Mouse (Mus musculus): ENCODE results near the gene Plppr2. TPM values are rescaled to one million over a fixed set of nuclear protein-coding genes. Genes with fewer than 3 reads are reported as not detected.

The Plppr2 gene
- total RNA-seq (2022) = 10 to 100 TPM; 19.6 to 44.0 (median 32.1) TPM

DNA sequence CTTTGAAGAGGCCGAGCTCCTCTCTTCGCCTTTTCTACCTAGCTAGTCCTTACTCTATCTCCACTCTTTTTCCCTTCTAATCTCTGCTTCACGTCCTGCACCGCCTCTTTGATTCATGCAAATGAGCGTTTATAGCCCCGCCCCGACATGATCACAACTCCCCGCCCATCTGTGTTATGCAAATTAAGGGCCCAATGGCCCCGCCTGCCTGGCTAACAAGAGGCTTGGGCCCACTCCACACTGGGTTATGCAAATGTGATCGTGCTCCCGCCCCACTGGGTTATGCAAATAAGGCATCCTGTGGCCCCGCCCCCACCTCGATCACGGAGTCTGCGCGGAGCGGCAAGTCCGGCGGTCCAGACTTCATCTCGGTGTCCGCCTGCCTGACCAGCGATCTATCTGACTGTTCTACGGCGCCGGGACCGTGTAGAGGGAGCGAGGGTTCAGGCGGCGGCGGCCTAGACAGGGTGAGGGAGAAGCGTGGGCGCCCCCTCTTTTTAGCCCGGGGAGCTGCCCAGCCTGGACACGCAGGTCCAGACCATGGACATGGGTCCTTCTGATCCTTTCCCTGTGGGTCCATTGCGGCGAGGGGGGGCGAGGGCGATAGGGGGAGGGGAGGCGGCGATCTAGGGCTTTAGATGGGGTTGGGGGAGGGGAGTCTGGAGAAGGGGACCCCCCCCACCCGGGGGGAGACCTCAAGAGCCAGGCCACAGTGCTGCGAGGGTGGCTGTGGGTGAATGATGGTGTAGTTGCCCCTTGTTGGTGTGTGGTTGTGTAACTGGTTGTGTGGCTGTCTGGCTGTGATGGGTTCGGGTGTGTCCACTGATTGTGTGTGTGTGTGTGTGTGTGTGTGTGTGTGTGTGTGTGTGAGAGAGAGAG, at the start of gene Plppr2:
TSS of gene Plppr2 (plus strand) at position 342 of the 879 bp plus-strand sequence.
- DNase-seq = peak; percentile 99

- no peak for DNase-seq
Observed at GRCm38 (mm10) chr9:21889229-21889628, 47.6 kb upstream of the Plppr2 start.

DNA sequence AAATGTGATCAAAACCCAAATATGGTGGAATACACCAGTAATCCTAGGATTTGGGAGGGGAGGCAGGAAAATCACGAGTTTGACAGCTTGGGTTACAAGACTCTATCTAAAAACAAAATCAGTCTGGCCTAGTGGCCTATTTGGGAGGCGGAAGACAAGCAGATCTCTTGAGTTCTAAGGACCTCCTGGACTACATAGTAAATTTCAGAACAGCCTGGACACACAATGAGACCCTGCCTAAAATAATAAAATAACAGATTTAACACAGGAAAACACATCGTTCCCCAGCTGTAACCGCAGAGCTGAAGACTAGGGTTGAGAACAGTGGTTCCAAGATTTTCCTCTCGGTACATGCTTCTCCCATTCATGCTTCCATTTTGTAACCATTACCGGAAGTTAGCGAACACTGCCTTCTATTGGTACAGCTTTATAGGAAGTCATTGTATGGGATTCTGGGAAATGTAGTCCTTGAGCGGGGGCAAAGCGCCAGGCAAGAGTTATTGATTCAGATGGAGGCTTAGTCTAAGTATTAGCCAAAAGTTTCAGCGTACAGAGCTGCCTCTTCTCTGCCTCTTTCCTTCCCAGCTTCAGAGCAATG, 35.5 kb upstream of the Plppr2 start:
- peak; percentile 43 for DNase-seq

- DNase-seq = no peak
Observed at GRCm38 (mm10) chr9:21904031-21904430, 32.8 kb upstream of the Plppr2 start.

- no peak for DNase-seq
Observed at GRCm38 (mm10) chr9:21908216-21908615, 28.6 kb upstream of the Plppr2 start.

DNA sequence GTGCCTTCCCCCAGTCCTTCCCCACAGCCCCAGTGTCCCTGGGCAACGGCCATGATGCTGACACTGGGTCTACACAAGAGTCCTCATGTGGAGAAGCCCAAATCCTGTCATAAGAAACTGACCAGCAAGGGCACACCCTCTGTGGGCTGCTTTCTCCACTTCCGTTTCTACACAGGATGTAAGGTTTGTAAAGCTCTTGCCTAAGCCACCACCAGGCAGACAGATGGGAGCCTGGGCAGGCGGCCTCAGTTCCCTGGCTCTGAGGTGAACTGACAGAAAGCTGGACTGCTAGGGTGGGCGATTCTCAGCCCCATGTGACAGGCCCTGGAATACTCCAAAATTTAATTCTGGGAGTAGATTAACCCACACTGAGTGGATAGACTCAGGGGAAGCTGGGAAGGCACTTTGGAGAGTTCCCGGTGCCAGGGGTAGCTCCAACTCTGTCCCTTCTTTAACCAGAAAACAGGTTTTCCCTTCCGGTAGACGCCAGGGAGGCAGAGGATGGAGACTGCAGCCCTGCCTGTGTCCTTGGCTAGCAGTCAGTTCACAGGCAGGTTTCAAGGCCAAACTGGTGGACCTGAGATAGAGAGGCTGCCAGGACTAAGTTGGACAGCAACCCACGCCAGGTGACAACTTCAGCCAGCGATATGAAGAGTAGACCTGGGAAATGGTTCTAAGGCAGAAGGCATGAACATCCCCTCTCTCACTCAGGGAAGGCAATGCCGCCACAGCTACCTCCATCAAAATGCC, 27.2 kb upstream of the Plppr2 start:
- no peak for DNase-seq

DNA sequence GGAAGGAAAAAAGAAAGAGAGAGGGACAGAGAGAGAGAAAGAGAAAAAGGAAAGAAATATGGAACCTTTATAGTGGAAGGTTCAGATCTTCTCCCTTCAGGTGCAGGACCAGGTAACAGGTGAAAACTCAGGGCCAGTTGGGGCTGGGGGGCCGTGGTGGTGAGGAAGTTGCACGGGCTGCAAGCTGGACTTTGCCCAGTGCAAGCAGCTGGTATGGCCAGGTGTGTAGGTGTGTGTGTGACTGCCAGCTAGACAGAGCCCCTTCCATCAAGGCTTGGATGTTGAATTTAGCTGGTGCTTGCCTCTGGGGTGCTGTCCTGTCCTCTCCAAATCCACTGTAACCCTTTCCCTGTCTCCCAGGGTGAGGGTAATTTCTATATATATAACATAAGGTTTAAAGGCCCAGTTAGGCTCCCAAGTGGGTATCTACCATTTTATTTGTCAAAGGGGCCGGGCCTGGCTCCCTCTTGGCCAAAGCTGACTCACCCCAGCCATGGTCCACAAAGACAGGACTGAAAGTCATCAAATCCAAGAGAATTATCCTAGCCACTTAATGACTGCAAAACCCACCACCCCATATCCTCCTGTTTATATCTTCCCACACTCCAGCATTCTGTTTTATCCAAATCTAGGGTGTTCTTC, 19.9 kb upstream of the Plppr2 start:
- no peak for DNase-seq

- DNase-seq = no peak
Observed at GRCm38 (mm10) chr9:21917493-21918034, 19.3 kb upstream of the Plppr2 start.

DNA sequence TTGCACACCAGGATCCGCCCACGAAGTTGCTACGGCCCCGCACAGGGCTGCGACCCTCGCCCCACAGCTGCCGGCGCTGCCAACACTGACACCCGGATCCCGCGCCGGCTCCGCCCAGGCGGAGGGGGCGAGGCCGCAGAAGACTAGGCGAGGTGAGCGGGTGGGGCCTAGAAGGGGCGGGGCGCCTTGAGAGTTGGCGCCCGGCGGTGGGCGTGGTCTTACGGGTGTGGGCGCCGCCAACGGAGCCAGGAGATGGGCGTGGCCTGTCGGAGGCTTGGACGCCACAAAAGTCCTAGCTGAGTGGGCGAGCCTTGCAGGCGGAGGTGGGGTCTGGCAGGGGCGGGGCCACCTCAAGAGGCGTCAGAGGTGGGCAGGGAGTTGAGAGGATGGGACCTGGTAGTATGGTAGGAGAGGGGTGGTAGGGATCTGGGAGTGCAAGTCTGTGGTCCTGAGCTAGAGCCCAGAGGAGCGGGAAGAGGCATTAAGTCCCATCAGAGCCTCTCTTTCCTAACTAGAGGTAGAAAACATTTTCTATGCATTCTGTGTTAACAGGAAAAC, 18.7 kb upstream of the Plppr2 start, which contains the start of gene Rab3d:
TSS of gene Rab3d (minus strand) at position 158 of the 558 bp plus-strand sequence.
- DNase-seq = peak; percentile 95

DNA sequence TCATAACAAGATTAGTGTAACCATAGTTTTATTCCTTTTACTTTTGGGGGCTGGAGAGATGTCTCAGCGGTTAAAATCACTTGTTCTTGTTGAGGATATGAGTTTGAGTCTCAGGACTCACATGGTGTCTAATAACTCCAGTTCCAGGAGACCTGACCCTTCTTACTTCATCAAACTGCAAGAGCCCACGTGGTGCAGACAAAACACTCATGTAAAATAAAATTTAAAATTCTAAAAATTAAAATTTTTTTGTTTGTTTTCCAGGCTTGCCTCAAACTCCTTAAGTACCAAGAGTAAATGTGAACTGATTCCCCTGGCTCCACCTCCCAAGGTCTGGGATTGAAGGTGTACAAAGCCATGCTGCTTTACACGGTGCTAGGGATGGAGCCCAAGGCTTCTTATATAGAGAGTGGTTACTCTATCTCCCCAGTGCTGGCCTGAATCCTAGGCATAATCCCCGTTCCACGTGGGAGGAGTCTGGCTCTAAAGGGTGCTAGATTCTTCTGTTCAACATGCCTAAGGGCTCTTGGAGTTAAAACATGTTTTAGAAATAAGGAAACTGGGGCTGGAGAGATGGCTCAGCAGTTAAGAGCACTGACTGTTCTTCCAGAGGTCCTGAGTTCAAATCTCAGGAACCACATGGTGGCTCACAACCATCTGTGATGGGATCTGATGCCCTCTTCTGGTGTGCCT, 18.0 kb upstream of the Plppr2 start:
- DNase-seq = no peak

GRCm38 (mm10) chr9:21923036-21923435, 13.8 kb upstream of the Plppr2 start:
- no peak for DNase-seq

DNA sequence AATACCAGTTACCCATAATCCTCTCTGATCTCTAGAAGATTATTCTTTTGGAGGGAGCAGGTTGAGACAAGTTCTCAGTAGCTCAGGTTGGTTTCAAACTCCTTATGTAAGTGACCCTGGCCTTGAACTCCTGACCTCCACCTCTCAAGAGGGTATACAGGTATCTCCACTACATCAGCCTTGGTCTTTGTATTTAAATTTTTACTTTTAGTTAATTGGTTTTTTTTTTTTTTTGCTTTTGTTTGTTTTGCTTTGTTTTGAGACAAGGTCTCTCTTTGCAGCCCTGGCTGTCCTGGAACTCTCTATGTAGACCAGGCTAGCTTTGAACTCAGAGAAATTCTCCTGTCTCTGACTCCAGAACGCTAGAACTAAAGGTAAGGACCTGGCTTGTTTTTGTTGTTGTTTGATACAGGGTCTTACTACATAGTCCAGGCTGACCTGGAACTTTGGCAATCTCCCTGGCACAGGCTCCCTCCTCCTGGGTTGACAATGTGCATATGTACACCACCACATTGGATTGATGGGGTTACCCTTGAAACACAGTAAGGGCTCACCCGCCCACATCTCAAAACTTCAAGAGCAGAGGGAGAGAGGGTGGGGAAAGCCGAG, 13.2 kb upstream of the Plppr2 start:
- no peak for DNase-seq

DNA sequence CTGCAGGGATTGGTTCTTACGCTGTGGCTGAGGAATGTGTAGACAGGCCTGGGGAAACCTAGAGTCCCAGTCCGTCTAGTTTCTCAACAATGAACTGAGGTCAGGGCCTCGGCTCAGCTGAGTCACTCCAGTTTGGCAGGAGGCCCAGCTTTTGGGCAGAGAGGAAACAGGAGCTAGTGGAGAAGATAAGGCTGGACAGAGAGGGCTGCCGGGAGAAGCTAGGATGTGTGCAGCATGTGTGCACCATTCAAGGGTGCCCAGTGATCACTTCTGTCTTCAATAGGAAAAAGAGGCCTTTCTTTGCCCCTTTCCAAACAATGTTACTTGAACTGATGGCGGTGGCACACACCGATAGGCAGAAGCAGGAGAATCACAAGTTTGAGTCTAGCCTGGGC, 12.7 kb upstream of the Plppr2 start:
- DNase-seq = peak; percentile 98

DNA sequence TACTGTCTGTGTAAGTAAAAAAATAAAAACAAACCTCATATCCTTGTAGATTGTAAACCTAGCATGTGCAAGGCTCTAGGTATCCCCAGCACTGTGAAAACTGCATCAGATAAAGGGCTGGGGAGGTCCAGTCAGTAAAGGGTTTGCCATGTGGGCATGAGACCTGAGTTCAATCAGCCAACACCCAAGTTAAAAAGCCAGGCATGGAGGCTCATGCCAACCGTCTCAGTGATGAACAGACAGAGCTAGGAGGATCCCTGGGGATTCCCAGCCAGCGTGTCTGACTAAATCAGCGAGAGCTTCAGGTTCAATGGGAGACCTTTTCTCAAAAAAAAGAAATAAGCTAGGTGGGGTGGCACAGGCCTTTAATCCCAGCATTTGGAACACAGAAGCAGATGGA, 11.8 kb upstream of the Plppr2 start:
- DNase-seq = no peak

DNA sequence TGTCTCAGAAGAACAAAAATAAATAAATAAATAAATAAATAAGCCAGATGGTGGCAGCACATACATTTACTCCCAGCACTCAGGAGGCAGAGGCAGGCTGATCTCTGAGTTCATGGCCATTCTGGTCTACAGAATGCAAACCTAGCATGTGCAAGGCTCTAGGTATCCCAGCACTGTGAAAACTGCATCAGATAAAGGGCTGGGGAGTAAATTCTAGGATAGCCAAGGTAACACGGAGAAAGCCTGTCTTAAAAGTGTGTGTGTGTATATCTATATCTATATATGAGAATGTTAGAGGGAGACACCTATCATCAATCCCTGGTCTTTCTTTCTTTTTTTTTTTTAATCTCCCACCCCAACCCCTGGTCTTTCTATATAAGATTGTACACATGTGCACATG, 11.3 kb upstream of the Plppr2 start:
- DNase-seq = no peak

DNA sequence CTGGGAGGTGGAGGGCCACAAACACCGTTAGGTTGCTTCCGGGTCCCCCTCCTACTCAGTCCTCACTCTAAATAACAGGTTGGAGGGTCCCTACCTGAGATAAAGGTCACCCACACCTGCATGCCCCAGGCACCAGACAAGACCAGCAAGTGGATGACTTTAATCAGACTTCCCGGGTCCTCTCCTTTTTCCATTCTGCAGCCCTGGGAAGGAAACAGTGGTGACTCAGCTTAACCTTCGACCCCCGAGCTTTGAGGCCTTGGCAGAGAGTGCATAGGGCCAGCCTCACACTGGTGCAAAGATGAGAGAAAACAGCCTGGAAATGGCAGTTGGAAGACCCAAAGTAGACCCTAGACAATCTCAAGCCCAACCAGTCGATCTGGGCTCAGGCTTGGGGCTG, 10.7 kb upstream of the Plppr2 start:
- peak; percentile 73 for DNase-seq

GRCm38 (mm10) chr9:21926784-21927183, 10.0 kb upstream of the Plppr2 start:
- no peak for DNase-seq

DNA sequence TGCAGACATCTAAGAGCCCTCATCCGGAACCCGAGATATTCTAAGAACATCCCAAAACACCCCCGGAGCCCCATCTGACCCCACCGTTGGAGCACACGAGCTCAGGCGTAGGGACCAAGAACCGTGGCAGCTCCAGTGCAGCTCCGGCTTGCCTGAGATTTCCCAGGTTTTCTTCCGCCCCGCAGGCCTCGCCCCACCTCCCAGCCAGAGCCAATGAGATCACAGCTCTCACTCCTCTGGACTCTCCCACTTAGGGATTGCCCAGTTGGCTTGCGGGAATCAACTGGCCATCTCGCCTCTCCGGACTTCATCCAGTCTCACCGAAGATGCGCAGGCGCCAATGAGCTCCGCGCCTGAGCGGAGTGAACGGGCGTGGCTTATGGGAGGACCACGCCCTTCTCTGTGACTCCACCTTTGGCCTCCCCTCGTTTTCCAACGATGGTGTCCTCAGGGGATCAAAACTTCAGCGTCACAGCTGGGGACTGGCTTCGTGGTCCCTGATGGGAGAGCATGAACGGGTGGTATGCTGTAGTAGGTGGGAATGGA, 9.6 kb upstream of the Plppr2 start, which contains the start of the genes Ccdc159 and Tmem205:
TSS of gene Ccdc159 (plus strand) at position 264 of the 546 bp plus-strand sequence.
TSS of gene Tmem205 (minus strand) at position 349 of the 546 bp plus-strand sequence.
- DNase-seq = peak; percentile 97

DNA sequence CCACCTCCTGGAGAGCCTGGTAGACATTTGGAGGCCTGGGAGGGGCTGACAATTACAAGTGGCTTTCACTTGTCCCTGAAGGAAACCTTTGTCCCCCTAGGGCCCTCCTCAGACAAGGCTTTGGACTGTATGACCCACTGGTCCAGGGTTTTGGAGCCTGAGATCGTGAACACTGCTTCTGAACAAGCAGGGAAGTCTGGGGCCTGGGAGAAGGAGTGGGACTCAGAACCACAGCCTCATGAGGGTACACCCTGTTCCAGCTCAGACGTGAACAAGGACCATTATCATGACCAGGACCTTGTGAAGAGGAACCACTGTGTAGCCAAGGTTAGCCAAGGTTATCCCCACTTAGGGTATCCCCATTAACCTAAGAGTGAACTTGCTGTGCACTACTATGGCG, 7.6 kb upstream of the Plppr2 start:
- DNase-seq = no peak

GRCm38 (mm10) chr9:21932006-21932405, 4.8 kb upstream of the Plppr2 start:
- DNase-seq = no peak
